In the genomic region with DNA sequence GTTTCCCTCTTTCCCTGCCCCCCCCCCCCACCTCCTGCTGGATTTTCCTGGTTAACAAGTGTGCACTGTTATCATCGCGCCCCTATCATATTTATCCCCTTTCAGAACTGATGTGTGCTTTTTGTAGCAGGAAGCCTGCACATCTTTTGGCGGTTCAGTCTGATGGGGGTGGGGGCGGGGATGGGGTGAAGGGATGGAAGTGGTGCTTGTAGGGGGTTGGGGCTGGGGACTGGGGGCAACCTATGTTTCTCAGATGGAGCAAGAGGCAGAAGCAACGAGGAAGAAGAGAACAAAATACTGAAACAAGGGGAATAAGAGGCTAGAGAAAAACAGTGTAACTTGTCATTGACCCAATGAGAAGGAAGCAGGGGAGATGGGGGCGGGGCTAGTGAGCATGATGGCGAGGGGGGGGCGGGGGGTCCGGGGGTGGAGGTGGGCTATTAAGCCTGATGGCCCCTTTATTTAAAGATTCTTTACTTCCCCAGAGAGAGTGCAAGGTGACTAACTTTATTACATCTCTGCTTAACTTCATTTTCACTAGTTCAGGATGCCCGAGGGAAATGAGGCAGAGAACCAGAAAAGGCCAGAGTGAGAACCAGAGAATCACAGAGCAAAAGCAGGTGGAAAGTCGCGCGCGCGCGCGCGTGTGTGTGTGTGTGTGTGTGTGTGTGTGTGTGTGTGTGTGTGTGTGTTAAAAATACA, we compare ENCODE assay signal across 10 mouse cellular contexts. TPM values are rescaled to one million over a fixed set of nuclear protein-coding genes. Genes with fewer than 3 reads are reported as not detected.
DNase-seq lines count a peak whose midpoint lies in the region; ATAC-seq and TF ChIP-seq lines count a peak whose summit lies in the region.
"Had no signal": no experiment of that assay in that cellular context is flagged by ENCODE, and none has a peak within 500 bp of the region (broad histone marks: within the 10 kb centered on the region; RNA-seq: fewer than 3 reads in every experiment).

No protein-coding gene starts in this region.

- no peak overlapping the region for H3K27ac ChIP-seq in heart, embryonic 12.5 days (ENCODE audit: poor library complexity, severe bottlenecking)
- H3K27ac ChIP-seq in embryonic facial prominence, embryonic 13.5 days: peak overlapping the region; percentile 93
- 0 out of 2 replicates have a peak overlapping the region, but pooled peaks have one; percentile 32 for H3K27ac ChIP-seq in hindbrain, postnatal 0 days
- H3K27ac ChIP-seq in midbrain, embryonic 15.5 days: peak overlapping the region; percentile 60

- no peak for DNase-seq in heart, postnatal 10 days
- no peak for DNase-seq in hindbrain, postnatal 0 days (ENCODE audit: low spot score)
- DNase-seq in layer of hippocampus, adult 9-11 months: no peak
- no peak for DNase-seq in gastrocnemius, adult 18-20 months (ENCODE audit: low spot score)
- no peak for DNase-seq in cerebellum, adult 9-11 months
- DNase-seq: cerebellum, postnatal 25 days; lung, adult 18-20 months had no signal

- 8% methylated on average over 17 of the region's 18 CpGs for WGBS in heart, embryonic 12.5 days
- WGBS in embryonic facial prominence, embryonic 13.5 days: 5% methylated on average over 17 of the region's 18 CpGs
- 4% methylated on average over 18 of the region's 18 CpGs for WGBS in hindbrain, postnatal 0 days
- 1% methylated on average over 18 of the region's 18 CpGs for WGBS in midbrain, embryonic 15.5 days

- H3K9me3 ChIP-seq in heart, embryonic 12.5 days (replicated peaks): no peaks in the 10 kb centered on the region
- no peaks in the 10 kb centered on the region for H3K9me3 ChIP-seq in embryonic facial prominence, embryonic 13.5 days
- no peaks in the 10 kb centered on the region for H3K9me3 ChIP-seq in hindbrain, postnatal 0 days (ENCODE audit: low read length)
- no peaks in the 10 kb centered on the region for H3K9me3 ChIP-seq in midbrain, embryonic 15.5 days

- ATAC-seq in heart, embryonic 12.5 days (ENCODE audit: insufficient number of reproducible peaks, low FRiP score): no peak
- peak; percentile 87 for ATAC-seq in embryonic facial prominence, embryonic 13.5 days (ENCODE audit: insufficient number of reproducible peaks, insufficient read depth, low FRiP score, low TSS enrichment, low read depth)
- ATAC-seq in hindbrain, postnatal 0 days: peak; percentile 54; the same call in 1 of the 2 replicates
- peak; percentile 59 for ATAC-seq in midbrain, embryonic 15.5 days (replicated peaks)

- H3K4me2 ChIP-seq in heart, embryonic 12.5 days: peak overlapping the region; percentile 66
- peak overlapping the region; percentile 50 for H3K4me2 ChIP-seq in embryonic facial prominence, embryonic 13.5 days
- peak overlapping the region; percentile 43 for H3K4me2 ChIP-seq in hindbrain, postnatal 0 days (ENCODE audit: low read depth, low read length)
- H3K4me2 ChIP-seq in midbrain, embryonic 15.5 days: peak overlapping the region; percentile 47

- H3K4me1 ChIP-seq in heart, embryonic 12.5 days (replicated peaks): peaks cover 20% of the 10 kb centered on the region
- peaks cover 48% of the 10 kb centered on the region for H3K4me1 ChIP-seq in embryonic facial prominence, embryonic 13.5 days
- H3K4me1 ChIP-seq in hindbrain, postnatal 0 days (ENCODE audit: insufficient read depth, low read length): peaks cover 12% of the 10 kb centered on the region
- peaks cover 24% of the 10 kb centered on the region for H3K4me1 ChIP-seq in midbrain, embryonic 15.5 days

- H3K9ac ChIP-seq in heart, embryonic 12.5 days: peak overlapping the region; percentile 52; the same call in 1 of the 2 replicates
- peak overlapping the region; percentile 52 for H3K9ac ChIP-seq in embryonic facial prominence, embryonic 13.5 days
- H3K9ac ChIP-seq in hindbrain, postnatal 0 days (replicated peaks; ENCODE audit: low read length): no peak overlapping the region
- H3K9ac ChIP-seq in midbrain, embryonic 15.5 days: no peak overlapping the region

- intact Hi-C loops in heart, postnatal 10 days (cut with DNase I): no loop called here

- no peaks in the 10 kb centered on the region for H3K27me3 ChIP-seq in heart, embryonic 12.5 days (replicated peaks)
- H3K27me3 ChIP-seq in embryonic facial prominence, embryonic 13.5 days: no peaks in the 10 kb centered on the region
- no peaks in the 10 kb centered on the region for H3K27me3 ChIP-seq in hindbrain, postnatal 0 days (ENCODE audit: insufficient read depth, low read length)
- no peaks in the 10 kb centered on the region for H3K27me3 ChIP-seq in midbrain, embryonic 15.5 days (replicated peaks)

- no peaks in the 10 kb centered on the region for H3K36me3 ChIP-seq in heart, embryonic 12.5 days
- no peaks in the 10 kb centered on the region for H3K36me3 ChIP-seq in embryonic facial prominence, embryonic 13.5 days
- no peaks in the 10 kb centered on the region for H3K36me3 ChIP-seq in hindbrain, postnatal 0 days (ENCODE audit: insufficient read depth, low read length)
- H3K36me3 ChIP-seq in midbrain, embryonic 15.5 days (replicated peaks): no peaks in the 10 kb centered on the region

- no peak for TF ChIP-seq CTCF in hindbrain, postnatal 0 days (IDR thresholded peaks at IDR 0.05; ENCODE audit: low read depth)

- H3K4me3 ChIP-seq in heart, embryonic 12.5 days: peak overlapping the region; percentile 37
- peak overlapping the region; percentile 16 for H3K4me3 ChIP-seq in embryonic facial prominence, embryonic 13.5 days
- no peak overlapping the region for H3K4me3 ChIP-seq in hindbrain, postnatal 0 days (ENCODE audit: low read length)
- peak overlapping the region; percentile 25 for H3K4me3 ChIP-seq in midbrain, embryonic 15.5 days

RNA-seq across cellular contexts. Expression of gene Nepro, which starts 36.2 kb away (rescaled TPM):
- 6.8 and 7.1 TPM in 2 replicates for polyA plus RNA-seq in heart, embryonic 12.5 days (2016; fragmentation: Nextera tagmentation; extraction: Ambion mirVana)
- 1 to 10 TPM; 5.4 to 5.9 TPM for total RNA-seq in heart, postnatal 10 days (2021)
- polyA plus RNA-seq in embryonic facial prominence, embryonic 13.5 days (2015; fragmentation: Nextera tagmentation; extraction: Ambion mirVana): 9.9 and 10.0 TPM in 2 replicates
- total RNA-seq in hindbrain, postnatal 0 days (2014; rRNA removed): 3.3 and 3.5 TPM in 2 replicates
- 3.2 TPM in 2 replicates for polyA plus RNA-seq in hindbrain, postnatal 0 days (2015; fragmentation: Nextera tagmentation; extraction: Ambion mirVana)
- polyA plus RNA-seq in midbrain, embryonic 15.5 days (2015; fragmentation: Nextera tagmentation; extraction: Ambion mirVana): 4.4 and 4.9 TPM in 2 replicates
- total RNA-seq in gastrocnemius, adult 18-20 months (2021): 1 to 10 TPM; 2.6 to 3.1 TPM

RNA-seq across cellular contexts. Expression of gene Gtpbp8, which starts 58.3 kb away (rescaled TPM):
- 23.2 and 27.6 TPM in 2 replicates for polyA plus RNA-seq in heart, embryonic 12.5 days (2016; fragmentation: Nextera tagmentation; extraction: Ambion mirVana)
- total RNA-seq in heart, postnatal 10 days (2021): 10 to 100 TPM; 13.3 to 13.8 TPM
- 29.7 and 32.7 TPM in 2 replicates for polyA plus RNA-seq in embryonic facial prominence, embryonic 13.5 days (2015; fragmentation: Nextera tagmentation; extraction: Ambion mirVana)
- total RNA-seq in hindbrain, postnatal 0 days (2014; rRNA removed): 22.4 and 22.9 TPM in 2 replicates
- polyA plus RNA-seq in hindbrain, postnatal 0 days (2015; fragmentation: Nextera tagmentation; extraction: Ambion mirVana): 32.2 and 33.5 TPM in 2 replicates
- polyA plus RNA-seq in midbrain, embryonic 15.5 days (2015; fragmentation: Nextera tagmentation; extraction: Ambion mirVana): 35.3 and 38.1 TPM in 2 replicates
- total RNA-seq in gastrocnemius, adult 18-20 months (2021): 1 to 10 TPM; 6.1 to 8.8 TPM

Comparison
In these comparisons a context has a peak if more than half of its experiments do, and no peak if none do; other contexts are left out.
1. H3K9ac ChIP-seq: peak in heart, embryonic 12.5 days (single experiment) and embryonic facial prominence, embryonic 13.5 days (single experiment); none in hindbrain, postnatal 0 days (single experiment) and midbrain, embryonic 15.5 days (single experiment).
2. Peak in every context shown above with its lines, with median percentiles within 50 percentile points of each other: H3K4me2 ChIP-seq.